Mouse (Mus musculus) limb, embryonic 15.5 days (tissue): Measurements from ENCODE around the gene Wasl. TPM values are rescaled to one million over a fixed set of nuclear protein-coding genes. Genes with fewer than 3 reads are reported as not detected.

Experiments
- ATAC-seq: fragments of 200-750 bp; cut with Nextera tagmentation; 2 replicates; pipeline ENCODE4 v1.8.0; 2017; ENCODE audit warnings: low read depth, moderate TSS enrichment; ENCODE audit not compliant: insufficient number of reproducible peaks, low FRiP score, low TSS enrichment
- H3K27ac ChIP-seq: fragments of 300-500 bp; sonication (generic); 2 replicates; pipeline ENCODE4 v1.5.1; 2015; ENCODE audit warnings: moderate library complexity, mild to moderate bottlenecking, inconsistent platforms
- H3K27me3 ChIP-seq: fragments of 300-500 bp; sonication (generic); 2 replicates; pipeline ENCODE4 v1.6.1; 2015; ENCODE audit warnings: inconsistent platforms
- H3K36me3 ChIP-seq: fragments of 300-500 bp; sonication (generic); 2 replicates; pipeline ENCODE4 v1.6.1; 2015; ENCODE audit warnings: inconsistent platforms
- H3K4me1 ChIP-seq: fragments of 300-500 bp; sonication (generic); 2 replicates; pipeline ENCODE4 v1.6.1; 2015; ENCODE audit warnings: inconsistent platforms
- H3K4me2 ChIP-seq: fragments of 300-500 bp; sonication (generic); 2 replicates; pipeline ENCODE4 v1.6.1; 2015; ENCODE audit warnings: mild to moderate bottlenecking, inconsistent platforms
- H3K4me3 ChIP-seq: fragments of 300-500 bp; sonication (generic); 2 replicates; pipeline ENCODE4 v1.5.1; 2015; ENCODE audit warnings: mild to moderate bottlenecking, inconsistent platforms
- H3K9ac ChIP-seq: fragments of 300-500 bp; sonication (generic); 2 replicates; pipeline ENCODE4 v1.6.1; 2015; ENCODE audit warnings: inconsistent platforms
- H3K9me3 ChIP-seq: fragments of 300-500 bp; sonication (generic); 2 replicates; pipeline ENCODE4 v1.6.1; 2016; ENCODE audit warnings: inconsistent platforms
- WGBS: fragments of 180-500 bp; shearing (Covaris S2); methylation state at CpG from one replicate; pipeline ENCODE4 v1.1.7; 2015; 5-methylcytosine and 5-hydroxymethylcytosine counted together
- polyA plus RNA-seq: library from polyadenylated mRNA; unstranded; fragments of >200 nt; fragmentation: Nextera tagmentation; extraction: Ambion mirVana; gene quantifications from 2 replicates; pipeline ENCODE4 v1.2.1, GENCODE M21; 2015

Wasl gene
- polyA plus RNA-seq, result 63.0 and 65.8 TPM in 2 replicates

- ATAC-seq, result peak; percentile 99
- WGBS, result under 1% methylated on average over 63 of the region's 63 CpGs
- H3K36me3 ChIP-seq, result no peaks in the 10 kb centered on the region
- peak within 1 kb of the TSS; percentile 91 for H3K9ac ChIP-seq
- no peaks in the 10 kb centered on the region for H3K9me3 ChIP-seq
- peak within 1 kb of the TSS; percentile 96 for H3K4me3 ChIP-seq
- H3K27me3 ChIP-seq, result no peaks in the 10 kb centered on the region
- H3K27ac ChIP-seq, result peak within 1 kb of the TSS; percentile 98
- H3K4me1 ChIP-seq, result 0 out of 2 replicates have a peak, but pooled peaks cover 7% of the 10 kb centered on the region
- peak within 1 kb of the TSS; percentile 66 for H3K4me2 ChIP-seq
Observed at GRCm38 (mm10) chr6:24664867-24665458, at the start of gene Wasl. Wasl (minus strand) TSS chr6:24665009.

- WGBS, result 70% methylated on average over 2 of the region's 2 CpGs
- no peak overlapping the region for H3K4me3 ChIP-seq
- no peak overlapping the region for H3K27ac ChIP-seq
- no peaks in the 10 kb centered on the region for H3K36me3 ChIP-seq
- H3K9ac ChIP-seq, result no peak overlapping the region
- ATAC-seq, result no peak
- H3K9me3 ChIP-seq, result no peaks in the 10 kb centered on the region
- H3K4me2 ChIP-seq, result no peak overlapping the region
- no peaks in the 10 kb centered on the region for H3K4me1 ChIP-seq
- H3K27me3 ChIP-seq, result no peaks in the 10 kb centered on the region
Observed at GRCm38 (mm10) chr6:24707499-24707898, 42.7 kb upstream of the Wasl start.

- Histone ChIP-seq H3K9ac (no peak overlapping the region), H3K4me2 (no peak overlapping the region), H3K27me3 (no peaks in the 10 kb centered on the region), H3K27ac (no peak overlapping the region), H3K4me1 (no peaks in the 10 kb centered on the region), H3K9me3 (no peaks in the 10 kb centered on the region), H3K36me3 (no peaks in the 10 kb centered on the region), H3K4me3 (no peak overlapping the region)
- ATAC-seq, result no peak
- 83% methylated on average over 5 of the region's 5 CpGs for WGBS
Observed at GRCm38 (mm10) chr6:24707090-24707489, 42.3 kb upstream of the Wasl start.

- 82% methylated on average over 5 of the region's 5 CpGs for WGBS
- Histone ChIP-seq H3K9me3 (no peaks in the 10 kb centered on the region), H3K4me2 (no peak overlapping the region), H3K4me3 (no peak overlapping the region), H3K9ac (no peak overlapping the region), H3K27me3 (no peaks in the 10 kb centered on the region), H3K27ac (no peak overlapping the region), H3K36me3 (no peaks in the 10 kb centered on the region), H3K4me1 (no peaks in the 10 kb centered on the region)
- no peak for ATAC-seq
Observed at GRCm38 (mm10) chr6:24697216-24697615, 32.4 kb upstream of the Wasl start.

- H3K9ac ChIP-seq, result no peak overlapping the region
- ATAC-seq, result no peak
- H3K4me1 ChIP-seq, result no peaks in the 10 kb centered on the region
- H3K36me3 ChIP-seq, result no peaks in the 10 kb centered on the region
- no peaks in the 10 kb centered on the region for H3K9me3 ChIP-seq
- no peak overlapping the region for H3K4me3 ChIP-seq
- H3K4me2 ChIP-seq, result no peak overlapping the region
- H3K27me3 ChIP-seq, result no peaks in the 10 kb centered on the region
- H3K27ac ChIP-seq, result no peak overlapping the region
- WGBS, result 75% methylated on average over 4 of the region's 4 CpGs
Observed at GRCm38 (mm10) chr6:24696117-24696516, 31.3 kb upstream of the Wasl start.

GRCm38 (mm10) chr6:24694455-24695410, 29.9 kb upstream of the Wasl start:
- H3K36me3 ChIP-seq, result no peaks in the 10 kb centered on the region
- no peaks in the 10 kb centered on the region for H3K4me1 ChIP-seq
- no peaks in the 10 kb centered on the region for H3K27me3 ChIP-seq
- no peak overlapping the region for H3K27ac ChIP-seq
- WGBS, result 79% methylated on average over 11 of the region's 11 CpGs
- no peak overlapping the region for H3K4me3 ChIP-seq
- no peak overlapping the region for H3K4me2 ChIP-seq
- no peak overlapping the region for H3K9ac ChIP-seq
- H3K9me3 ChIP-seq, result no peaks in the 10 kb centered on the region
- no peak for ATAC-seq

GRCm38 (mm10) chr6:24687871-24688270, 23.1 kb upstream of the Wasl start:
- no peaks in the 10 kb centered on the region for H3K9me3 ChIP-seq
- WGBS, result 60% methylated on average over 1 of the region's 1 CpGs
- no peaks in the 10 kb centered on the region for H3K4me1 ChIP-seq
- H3K4me3 ChIP-seq, result no peak overlapping the region
- ATAC-seq, result no peak
- no peak overlapping the region for H3K4me2 ChIP-seq
- no peaks in the 10 kb centered on the region for H3K36me3 ChIP-seq
- H3K9ac ChIP-seq, result no peak overlapping the region
- H3K27me3 ChIP-seq, result no peaks in the 10 kb centered on the region
- H3K27ac ChIP-seq, result no peak overlapping the region

GRCm38 (mm10) chr6:24683113-24683512, 18.3 kb upstream of the Wasl start:
- H3K9ac ChIP-seq, result no peak overlapping the region
- H3K9me3 ChIP-seq, result no peaks in the 10 kb centered on the region
- no peaks in the 10 kb centered on the region for H3K27me3 ChIP-seq
- WGBS, result 86% methylated on average over 3 of the region's 3 CpGs
- ATAC-seq, result no peak
- no peak overlapping the region for H3K27ac ChIP-seq
- H3K36me3 ChIP-seq, result no peaks in the 10 kb centered on the region
- H3K4me1 ChIP-seq, result no peaks in the 10 kb centered on the region
- no peak overlapping the region for H3K4me2 ChIP-seq
- H3K4me3 ChIP-seq, result no peak overlapping the region

GRCm38 (mm10) chr6:24667829-24668228, 3.0 kb upstream of the Wasl start:
- H3K4me1 ChIP-seq, result 0 out of 2 replicates have a peak, but pooled peaks cover 4% of the 10 kb centered on the region
- H3K4me2 ChIP-seq, result no peak overlapping the region
- no peak overlapping the region for H3K4me3 ChIP-seq
- ATAC-seq, result no peak
- H3K27ac ChIP-seq, result no peak overlapping the region
- no peaks in the 10 kb centered on the region for H3K36me3 ChIP-seq
- no peak overlapping the region for H3K9ac ChIP-seq
- WGBS, result 71% methylated on average over 3 of the region's 3 CpGs
- H3K27me3 ChIP-seq, result no peaks in the 10 kb centered on the region
- H3K9me3 ChIP-seq, result no peaks in the 10 kb centered on the region

GRCm38 (mm10) chr6:24666248-24666647, 1.4 kb upstream of the Wasl start:
- ATAC-seq, result no peak
- no peaks in the 10 kb centered on the region for H3K27me3 ChIP-seq
- no peak overlapping the region for H3K27ac ChIP-seq
- no peak overlapping the region for H3K9ac ChIP-seq
- H3K36me3 ChIP-seq, result no peaks in the 10 kb centered on the region
- no peak overlapping the region for H3K4me3 ChIP-seq
- WGBS, result 84% methylated on average over 5 of the region's 5 CpGs
- H3K4me1 ChIP-seq, result 0 out of 2 replicates have a peak, but pooled peaks cover 7% of the 10 kb centered on the region
- H3K9me3 ChIP-seq, result no peaks in the 10 kb centered on the region
- no peak overlapping the region for H3K4me2 ChIP-seq

- Histone ChIP-seq H3K9ac (peak overlapping the region; percentile 91), H3K4me1 (0 out of 2 replicates have a peak, but pooled peaks cover 7% of the 10 kb centered on the region), H3K27me3 (no peaks in the 10 kb centered on the region), H3K4me3 (peak overlapping the region; percentile 96), H3K36me3 (no peaks in the 10 kb centered on the region), H3K9me3 (no peaks in the 10 kb centered on the region), H3K27ac (peak overlapping the region; percentile 98), H3K4me2 (peak overlapping the region; percentile 63)
- peak; percentile 53 for ATAC-seq
- under 1% methylated on average over 46 of the region's 58 CpGs for WGBS
Observed at GRCm38 (mm10) chr6:24664133-24664866, 509 bp downstream of the Wasl start.
